Mouse (Mus musculus) heart, postnatal 0 days (tissue): ENCODE measurements around the gene Uhrf2. TPM values are rescaled to one million over a fixed set of nuclear protein-coding genes. Genes with fewer than 3 reads are reported as not detected.

Experiments
- ATAC-seq: fragments of 200-750 bp; cut with Nextera tagmentation; 2 replicates; pipeline ENCODE4 v1.8.0; 2017; ENCODE audit warnings: low read depth, moderate number of reproducible peaks, moderate library complexity; ENCODE audit not compliant: insufficient read depth
- DNase-seq: peaks from one replicate; pipeline ENCODE4 v3.0.0-alpha.2; 2016; ENCODE audit warnings: low spot score
- H3K27ac ChIP-seq: fragments of 300-500 bp; sonication (generic); 2 replicates; pipeline ENCODE4 v1.5.1; 2014; ENCODE audit warnings: low read depth, mild to moderate bottlenecking
- H3K27me3 ChIP-seq: fragments of 300-500 bp; sonication (generic); 2 replicates; pipeline ENCODE4 v1.6.1; 2014; ENCODE audit warnings: low read length, mixed read lengths; ENCODE audit not compliant: control insufficient read depth, insufficient read depth
- H3K36me3 ChIP-seq: fragments of 300-500 bp; sonication (generic); replicated peaks from 2 replicates; pipeline ENCODE4 v1.6.1; 2014; ENCODE audit warnings: low read length, mixed read lengths; ENCODE audit not compliant: control insufficient read depth, insufficient read depth
- H3K4me1 ChIP-seq: fragments of 300-500 bp; sonication (generic); 2 replicates; pipeline ENCODE4 v1.6.1; 2014; ENCODE audit warnings: antibody characterized with exemption; ENCODE audit not compliant: control insufficient read depth, insufficient read depth
- H3K4me2 ChIP-seq: fragments of 300-500 bp; sonication (generic); 2 replicates; pipeline ENCODE4 v1.6.1; 2014; ENCODE audit warnings: low read depth, mild to moderate bottlenecking, low read length, moderate library complexity
- H3K4me3 ChIP-seq: fragments of 300-500 bp; sonication (generic); 2 replicates; pipeline ENCODE4 v1.5.1; 2014; ENCODE audit warnings: low read depth, low read length
- H3K9ac ChIP-seq: fragments of 300-500 bp; sonication (generic); replicated peaks from 2 replicates; pipeline ENCODE4 v1.6.1; 2014; ENCODE audit warnings: low read depth, low read length, mixed read lengths
- H3K9me3 ChIP-seq: fragments of 300-500 bp; sonication (generic); replicated peaks from 2 replicates; pipeline ENCODE4 v1.6.1; 2016; ENCODE audit warnings: low read length; ENCODE audit not compliant: control insufficient read depth
- CTCF ChIP-seq: IDR thresholded peaks from 2 replicates; pipeline ENCODE4 v1.5.1; 2016; ENCODE audit warnings: antibody characterized with exemption, control low read depth, low read depth
- EP300 ChIP-seq: IDR thresholded peaks from 2 replicates; pipeline ENCODE4 v1.6.1; 2016; ENCODE audit warnings: antibody characterized with exemption, low read depth
- WGBS: fragments of 180-500 bp; shearing (Covaris S2); extraction: QIAGEN DNeasy Blood & Tissue Kit; methylation state at CpG from one replicate; pipeline ENCODE4 v1.1.7; 2014; 5-methylcytosine and 5-hydroxymethylcytosine counted together
- polyA plus RNA-seq: library from polyadenylated mRNA; unstranded; fragments of >200 nt; fragmentation: Nextera tagmentation; extraction: Ambion mirVana; gene quantifications from 2 replicates; pipeline ENCODE4 v1.2.1, GENCODE M21; 2015
- total RNA-seq: library from RNA; depleted of rRNA; stranded (reverse); fragments of >200 nt; gene quantifications from 2 replicates; pipeline ENCODE4 v1.2.3, GENCODE M21; 2014; ENCODE audit warnings: low replicate concordance

Uhrf2 gene
- total and polyA plus RNA-seq, 2 experiments from 2014 or later, result 19.6 to 68.6 TPM

GRCm38 (mm10) chr19:30032206-30032605 is 1.9 kb downstream of the Uhrf2 start:
- H3K4me3 ChIP-seq, result peak overlapping the region; percentile 92
- 62% methylated on average over 3 of the region's 3 CpGs for WGBS
- no peaks in the 10 kb centered on the region for H3K9me3 ChIP-seq
- no peak for ATAC-seq
- H3K4me2 ChIP-seq, result peak overlapping the region; percentile 72
- H3K9ac ChIP-seq, result no peak overlapping the region; the same call in 1 of the 2 replicates
- no peak for TF ChIP-seq CTCF
- no peak for TF ChIP-seq EP300
- no peak overlapping the region for H3K27ac ChIP-seq
- no peaks in the 10 kb centered on the region for H3K36me3 ChIP-seq
- no peaks in the 10 kb centered on the region for H3K27me3 ChIP-seq
- H3K4me1 ChIP-seq, result peaks cover 16% of the 10 kb centered on the region
- no peak for DNase-seq

GRCm38 (mm10) chr19:30035361-30035760 is 5.0 kb downstream of the Uhrf2 start:
- Histone ChIP-seq H3K4me2 (no peak overlapping the region), H3K4me1 (peaks cover 11% of the 10 kb centered on the region), H3K9ac (no peak overlapping the region), H3K27me3 (no peaks in the 10 kb centered on the region), H3K36me3 (no peaks in the 10 kb centered on the region), H3K4me3 (no peak overlapping the region), H3K9me3 (no peaks in the 10 kb centered on the region), H3K27ac (no peak overlapping the region)
- ATAC-seq (no peak), DNase-seq (no peak)
- no peak for TF ChIP-seq EP300
- 41% methylated on average over 3 of the region's 3 CpGs for WGBS

GRCm38 (mm10) chr19:30043691-30044090 is 13.4 kb downstream of the Uhrf2 start:
- ATAC-seq (no peak), DNase-seq (no peak)
- no peak overlapping the region for H3K4me2 ChIP-seq
- H3K9me3 ChIP-seq, result no peaks in the 10 kb centered on the region
- no peaks in the 10 kb centered on the region for H3K4me1 ChIP-seq
- no peak overlapping the region for H3K9ac ChIP-seq
- H3K27ac ChIP-seq, result no peak overlapping the region
- TF ChIP-seq EP300, result no peak
- no peak for TF ChIP-seq CTCF
- H3K36me3 ChIP-seq, result peaks cover 31% of the 10 kb centered on the region
- H3K27me3 ChIP-seq, result no peaks in the 10 kb centered on the region
- no peak overlapping the region for H3K4me3 ChIP-seq
- WGBS, result 96% methylated on average over 2 of the region's 2 CpGs

GRCm38 (mm10) chr19:30044630-30045029 is 14.3 kb downstream of the Uhrf2 start:
- H3K36me3 ChIP-seq, result peaks cover 31% of the 10 kb centered on the region
- H3K9me3 ChIP-seq, result no peaks in the 10 kb centered on the region
- H3K4me3 ChIP-seq, result no peak overlapping the region
- no peaks in the 10 kb centered on the region for H3K27me3 ChIP-seq
- H3K4me1 ChIP-seq, result no peaks in the 10 kb centered on the region
- no peak overlapping the region for H3K4me2 ChIP-seq
- H3K9ac ChIP-seq, result no peak overlapping the region
- DNase-seq (no peak), ATAC-seq (no peak)
- no peak overlapping the region for H3K27ac ChIP-seq
- TF ChIP-seq CTCF, result no peak
- TF ChIP-seq EP300, result no peak
- 94% methylated on average over 1 of the region's 1 CpGs for WGBS

- Histone ChIP-seq H3K4me3 (no peak overlapping the region), H3K9me3 (no peaks in the 10 kb centered on the region), H3K27ac (no peak overlapping the region), H3K27me3 (no peaks in the 10 kb centered on the region), H3K4me1 (no peaks in the 10 kb centered on the region), H3K4me2 (no peak overlapping the region), H3K9ac (no peak overlapping the region), H3K36me3 (peaks cover 31% of the 10 kb centered on the region)
- DNase-seq (no peak), ATAC-seq (no peak)
- no peak for TF ChIP-seq EP300
- TF ChIP-seq CTCF, result peak; percentile 15; the same call in 1 of the 2 replicates
- WGBS, result 67% methylated on average over 1 of the region's 1 CpGs
These were observed 15.5 kb downstream of the Uhrf2 start for GRCm38 (mm10) chr19:30045857-30046256.

GRCm38 (mm10) chr19:30050584-30050983 is 20.3 kb downstream of the Uhrf2 start:
- no peak overlapping the region for H3K4me3 ChIP-seq
- no peak for DNase-seq
- no peaks in the 10 kb centered on the region for H3K9me3 ChIP-seq
- TF ChIP-seq CTCF, result no peak
- no peak for TF ChIP-seq EP300
- H3K27ac ChIP-seq, result no peak overlapping the region
- no peaks in the 10 kb centered on the region for H3K4me1 ChIP-seq
- no peak overlapping the region for H3K4me2 ChIP-seq
- H3K36me3 ChIP-seq, result peaks cover 20% of the 10 kb centered on the region; the same call in 1 of the 2 replicates
- H3K9ac ChIP-seq, result no peak overlapping the region
- no peaks in the 10 kb centered on the region for H3K27me3 ChIP-seq
- no peak for ATAC-seq
- WGBS, result 82% methylated on average over 2 of the region's 2 CpGs
